Mouse (Mus musculus): ENCODE measurements around the gene Nrxn3. TPM values are rescaled to one million over a fixed set of nuclear protein-coding genes. Genes with fewer than 3 reads are reported as not detected.

Gene Nrxn3
- polyA plus RNA-seq, 1 experiment: 3.0 TPM

DNA sequence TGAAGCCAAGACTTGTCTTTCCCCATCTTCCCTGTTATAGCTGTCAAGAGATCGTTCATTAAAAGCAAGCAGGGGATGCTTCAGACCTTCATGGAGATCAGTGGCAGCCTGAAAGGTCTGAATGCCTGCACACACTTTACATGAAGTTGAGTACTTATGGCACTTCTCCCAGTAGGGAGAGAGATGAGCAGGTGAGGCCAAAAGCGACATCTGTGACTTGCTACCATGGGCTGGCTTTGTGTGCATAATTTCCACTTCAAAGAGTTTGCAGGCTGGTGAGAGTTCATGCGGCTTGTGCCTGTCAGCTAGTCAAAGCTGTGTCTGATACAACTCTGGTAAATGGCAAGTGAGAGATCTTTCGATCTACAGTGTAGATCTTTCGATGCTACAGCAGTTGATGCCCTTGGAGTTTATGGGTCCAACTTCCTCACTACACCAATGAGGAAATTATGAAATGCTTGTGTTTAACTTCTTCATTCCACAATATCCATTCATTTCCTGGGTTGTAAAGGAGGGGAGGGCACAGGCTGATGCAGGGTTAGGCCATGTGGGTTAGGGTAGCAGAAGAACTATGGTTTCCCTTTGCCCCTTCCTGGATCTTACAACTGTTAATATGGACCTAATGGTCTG lies 1231.9 kb downstream of the Nrxn3 start:
- H3K36me3 ChIP-seq (ENCODE audit: control insufficient read depth, insufficient read depth): no peaks in the 10 kb centered on the region
- no peak overlapping the region for H3K4me2 ChIP-seq (ENCODE audit: low read depth)
- no peaks in the 10 kb centered on the region for H3K27me3 ChIP-seq (ENCODE audit: control insufficient read depth, insufficient read depth, insufficient read length)
- H3K79me2 ChIP-seq (ENCODE audit: control insufficient read depth, insufficient read depth): no peaks in the 10 kb centered on the region
- no peak overlapping the region for H3ac ChIP-seq (ENCODE audit: control insufficient read depth, insufficient read length)
- TF ChIP-seq USF1 (IDR thresholded peaks at IDR 0.05; ENCODE audit: low read depth): no peak
- no peak for TF ChIP-seq POLR2AphosphoS2 (IDR thresholded peaks at IDR 0.05; ENCODE audit: insufficient read length, low read depth)
- TF ChIP-seq E2F4 (IDR thresholded peaks at IDR 0.05; ENCODE audit: insufficient read depth): no peak
- TF ChIP-seq MYOD1 (IDR thresholded peaks at IDR 0.05; ENCODE audit: control insufficient read depth in 1 of 3, insufficient read length in 2 of 3, low read depth in 2 of 3): no peak
- TF ChIP-seq TCF3 (IDR thresholded peaks at IDR 0.05; ENCODE audit: insufficient read length, low read depth): no peak
- TF ChIP-seq REST (IDR thresholded peaks at IDR 0.05; ENCODE audit: insufficient read depth, insufficient read length): no peak
- no peak for TF ChIP-seq POLR2A (IDR thresholded peaks at IDR 0.05; ENCODE audit: insufficient read length, low read depth)
- TF ChIP-seq CEBPB (IDR thresholded peaks at IDR 0.05; ENCODE audit: insufficient read depth, poor library complexity, severe bottlenecking): no peak
- no peak for TF ChIP-seq TCF12 (IDR thresholded peaks at IDR 0.05; ENCODE audit: insufficient read depth, poor library complexity, severe bottlenecking)
- TF ChIP-seq SRF (IDR thresholded peaks at IDR 0.05; ENCODE audit: control insufficient read depth, insufficient read length, low read depth): no peak
- TF ChIP-seq MAX (IDR thresholded peaks at IDR 0.05; ENCODE audit: low read depth): no peak
- no peak overlapping the region for H3K4me3 ChIP-seq

DNA sequence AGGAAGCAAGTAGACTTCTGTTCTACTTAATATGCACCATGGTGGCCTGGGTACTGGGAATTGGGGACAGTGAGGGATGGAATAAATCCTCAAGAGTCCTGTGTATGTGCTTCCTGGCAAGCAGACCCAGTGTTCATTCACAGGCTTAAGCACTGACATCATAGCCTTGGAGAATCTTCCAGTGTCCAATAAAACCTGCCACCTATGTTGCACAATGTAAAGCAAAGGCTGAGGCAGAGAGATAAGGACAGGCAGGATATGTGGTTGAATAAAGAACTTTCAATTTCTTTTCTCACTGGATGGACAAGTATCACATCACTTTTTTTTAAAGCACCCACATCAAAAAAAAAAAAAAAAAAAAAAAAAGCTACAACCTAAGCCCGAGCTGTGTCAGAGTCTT lies 1240.4 kb downstream of the Nrxn3 start:
- Histone ChIP-seq H3K27me3 (ENCODE audit: control insufficient read depth, insufficient read depth, insufficient read length) (no peaks in the 10 kb centered on the region), H3ac (ENCODE audit: control insufficient read depth, insufficient read length) (no peak overlapping the region), H3K79me2 (ENCODE audit: control insufficient read depth, insufficient read depth) (no peaks in the 10 kb centered on the region), H3K36me3 (ENCODE audit: control insufficient read depth, insufficient read depth) (no peaks in the 10 kb centered on the region), H3K4me2 (ENCODE audit: low read depth) (no peak overlapping the region), H3K4me3 (no peak overlapping the region)
- TF ChIP-seq E2F4 (IDR thresholded peaks at IDR 0.05; ENCODE audit: insufficient read depth) (no peak), USF1 (IDR thresholded peaks at IDR 0.05; ENCODE audit: low read depth) (no peak), MYOG (IDR thresholded peaks at IDR 0.05; ENCODE audit: control insufficient read depth in 1 of 3, insufficient read depth in 1 of 3, insufficient read length in 2 of 3, low read depth in 2 of 3) (no peak), MAX (IDR thresholded peaks at IDR 0.05; ENCODE audit: low read depth) (no peak), TCF3 (IDR thresholded peaks at IDR 0.05; ENCODE audit: insufficient read length, low read depth) (no peak), MYOD1 (IDR thresholded peaks at IDR 0.05; ENCODE audit: control insufficient read depth in 1 of 3, insufficient read length in 2 of 3, low read depth in 2 of 3) (no peak), CEBPB (IDR thresholded peaks at IDR 0.05; ENCODE audit: insufficient read depth, poor library complexity, severe bottlenecking) (no peak), TCF12 (IDR thresholded peaks at IDR 0.05; ENCODE audit: insufficient read depth, poor library complexity, severe bottlenecking) (no peak), SRF (IDR thresholded peaks at IDR 0.05; ENCODE audit: control insufficient read depth, insufficient read length, low read depth) (no peak), POLR2AphosphoS2 (IDR thresholded peaks at IDR 0.05; ENCODE audit: insufficient read length, low read depth) (no peak), POLR2A (IDR thresholded peaks at IDR 0.05; ENCODE audit: insufficient read length, low read depth) (no peak), REST (IDR thresholded peaks at IDR 0.05; ENCODE audit: insufficient read depth, insufficient read length) (no peak)

DNA sequence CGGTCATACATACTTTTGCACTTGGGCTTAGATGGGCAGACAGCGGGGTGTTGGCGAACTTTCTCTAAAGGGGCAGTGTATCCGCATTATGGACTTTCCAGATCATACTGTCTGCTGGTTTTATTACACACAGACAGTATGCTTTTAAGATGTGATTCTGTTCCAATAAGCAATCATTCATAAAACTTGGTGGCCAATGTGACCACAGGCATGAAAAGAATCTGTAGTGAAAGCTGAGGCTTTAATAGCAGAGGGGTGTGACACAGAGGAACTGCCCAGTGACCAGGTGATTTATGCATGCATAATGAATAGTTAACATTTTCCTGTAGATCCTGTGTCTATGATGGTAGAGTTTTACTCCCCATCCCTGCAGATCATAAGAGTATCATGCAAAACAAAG lies 1254.0 kb downstream of the Nrxn3 start:
- H3K27me3 ChIP-seq (ENCODE audit: control insufficient read depth, insufficient read depth, insufficient read length): no peaks in the 10 kb centered on the region
- no peak overlapping the region for H3K4me3 ChIP-seq
- H3K79me2 ChIP-seq (ENCODE audit: control insufficient read depth, insufficient read depth): no peaks in the 10 kb centered on the region
- H3ac ChIP-seq (ENCODE audit: control insufficient read depth, insufficient read length): no peak overlapping the region
- H3K4me2 ChIP-seq (ENCODE audit: low read depth): no peak overlapping the region
- TF ChIP-seq E2F4 (IDR thresholded peaks at IDR 0.05; ENCODE audit: insufficient read depth) (no peak), USF1 (IDR thresholded peaks at IDR 0.05; ENCODE audit: low read depth) (no peak)
- no peaks in the 10 kb centered on the region for H3K36me3 ChIP-seq (ENCODE audit: control insufficient read depth, insufficient read depth)

DNA sequence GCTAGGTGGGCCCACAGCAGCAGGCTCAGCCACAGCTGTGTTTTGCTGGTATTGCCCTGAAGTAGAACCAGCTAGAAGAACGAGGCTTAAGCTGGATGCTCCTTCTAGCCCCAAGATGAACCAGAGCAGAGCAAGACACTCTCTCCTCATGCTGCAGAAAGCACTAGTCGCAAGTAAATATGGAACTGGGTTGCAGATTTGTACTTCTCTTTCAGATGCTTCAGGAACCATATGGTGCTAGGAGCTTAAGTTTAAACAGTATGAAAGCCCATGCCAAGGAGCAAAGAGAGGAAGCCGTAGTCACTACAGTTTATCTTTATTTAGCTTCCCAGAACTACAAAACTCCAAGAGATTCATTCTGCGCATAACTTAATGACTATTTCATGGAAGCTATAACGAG lies 1254.8 kb downstream of the Nrxn3 start:
- Histone ChIP-seq H3K36me3 (ENCODE audit: control insufficient read depth, insufficient read depth) (no peaks in the 10 kb centered on the region), H3ac (ENCODE audit: control insufficient read depth, insufficient read length) (no peak overlapping the region), H3K79me2 (ENCODE audit: control insufficient read depth, insufficient read depth) (no peaks in the 10 kb centered on the region), H3K4me3 (no peak overlapping the region), H3K4me2 (ENCODE audit: low read depth) (no peak overlapping the region), H3K27me3 (ENCODE audit: control insufficient read depth, insufficient read depth, insufficient read length) (no peaks in the 10 kb centered on the region)
- TF ChIP-seq POLR2A (IDR thresholded peaks at IDR 0.05; ENCODE audit: insufficient read length, low read depth) (no peak), CEBPB (IDR thresholded peaks at IDR 0.05; ENCODE audit: insufficient read depth, poor library complexity, severe bottlenecking) (no peak), REST (IDR thresholded peaks at IDR 0.05; ENCODE audit: insufficient read depth, insufficient read length) (no peak), MYOG (IDR thresholded peaks at IDR 0.05; ENCODE audit: control insufficient read depth in 1 of 3, insufficient read depth in 1 of 3, insufficient read length in 2 of 3, low read depth in 2 of 3) (no peak), SRF (IDR thresholded peaks at IDR 0.05; ENCODE audit: control insufficient read depth, insufficient read length, low read depth) (no peak), POLR2AphosphoS2 (IDR thresholded peaks at IDR 0.05; ENCODE audit: insufficient read length, low read depth) (no peak), MYOD1 (IDR thresholded peaks at IDR 0.05; ENCODE audit: control insufficient read depth in 1 of 3, insufficient read length in 2 of 3, low read depth in 2 of 3) (no peak), TCF12 (IDR thresholded peaks at IDR 0.05; ENCODE audit: insufficient read depth, poor library complexity, severe bottlenecking) (no peak), MAX (IDR thresholded peaks at IDR 0.05; ENCODE audit: low read depth) (no peak), USF1 (IDR thresholded peaks at IDR 0.05; ENCODE audit: low read depth) (no peak), TCF3 (IDR thresholded peaks at IDR 0.05; ENCODE audit: insufficient read length, low read depth) (no peak), E2F4 (IDR thresholded peaks at IDR 0.05; ENCODE audit: insufficient read depth) (no peak)

DNA sequence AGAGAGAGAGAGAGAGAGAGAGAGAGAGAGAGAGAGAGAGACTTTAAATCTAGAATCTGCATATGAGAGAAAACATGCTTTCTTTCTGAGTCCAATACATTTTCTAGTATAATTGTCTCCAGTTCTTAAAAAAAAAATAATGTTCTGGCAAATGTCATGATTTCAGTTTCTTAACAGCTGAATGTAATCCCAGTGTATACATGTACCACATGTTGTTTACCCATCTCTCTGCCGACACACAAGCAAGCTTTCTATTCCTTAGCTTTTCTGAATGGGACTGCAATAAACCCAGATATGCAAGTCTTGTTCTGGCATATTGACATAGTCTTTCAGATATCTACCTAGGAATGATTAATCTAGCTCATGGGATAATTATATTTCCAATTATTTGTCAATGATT lies 1256.5 kb downstream of the Nrxn3 start:
- Histone ChIP-seq H3K79me2 (ENCODE audit: control insufficient read depth, insufficient read depth) (no peaks in the 10 kb centered on the region), H3ac (ENCODE audit: control insufficient read depth, insufficient read length) (no peak overlapping the region), H3K36me3 (ENCODE audit: control insufficient read depth, insufficient read depth) (no peaks in the 10 kb centered on the region), H3K4me3 (no peak overlapping the region), H3K4me2 (ENCODE audit: low read depth) (no peak overlapping the region), H3K27me3 (ENCODE audit: control insufficient read depth, insufficient read depth, insufficient read length) (no peaks in the 10 kb centered on the region)
- no peak for TF ChIP-seq E2F4 (IDR thresholded peaks at IDR 0.05; ENCODE audit: insufficient read depth)
